Mouse (Mus musculus): ENCODE measurements at regions not wholly inside any gene's neighbourhood (a gene's known extent, or its start where the extent isn't known, plus 50 kb on each side); places are given as distances from the start of the nearest gene placed in this dataset.

DNA sequence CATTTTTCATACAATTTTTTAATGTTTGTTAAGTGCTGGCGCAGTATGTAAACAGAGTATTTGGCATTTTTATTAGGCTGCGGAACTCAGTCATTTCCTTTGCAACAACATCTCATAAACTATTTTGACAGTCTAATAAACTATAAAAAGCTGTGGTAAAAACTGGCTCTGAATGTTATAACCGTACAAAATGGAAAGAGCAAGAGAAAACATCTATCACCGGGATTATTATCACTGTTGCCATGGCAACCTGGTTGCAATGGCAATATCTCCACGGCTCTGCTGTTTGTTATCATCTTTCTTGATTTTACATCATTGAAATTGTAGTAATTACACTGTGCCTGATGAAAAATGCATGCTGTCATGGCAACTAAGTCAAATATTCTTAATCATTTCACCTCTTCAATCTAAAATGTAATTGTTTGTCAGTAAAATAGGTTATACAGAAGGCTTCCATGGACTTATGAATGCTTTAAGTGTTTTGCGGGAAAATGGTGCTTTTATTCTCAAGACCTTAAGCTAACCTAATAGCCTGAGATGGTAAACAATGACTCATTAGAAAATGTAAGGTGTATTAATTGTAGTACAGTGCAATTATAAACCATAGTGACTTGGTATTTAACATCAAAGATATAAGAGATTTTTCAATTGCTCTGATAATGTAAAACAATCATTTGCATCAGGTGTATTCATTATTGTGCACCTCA is 671.0 kb downstream of the Car8 start:
- H3K4me3 ChIP-seq (ENCODE audit: low read depth, low read length): no peak overlapping the region
- WGBS (ENCODE audit: insufficient replicate concordance): 67% methylated on average over 6 of the region's 6 CpGs
- ATAC-seq (replicated peaks; ENCODE audit: insufficient number of reproducible peaks, low FRiP score, low TSS enrichment): no peak
- no peak overlapping the region for H3K9ac ChIP-seq (ENCODE audit: low read depth, low read length)
- H3K4me2 ChIP-seq: no peak overlapping the region
- no peaks in the 10 kb centered on the region for H3K9me3 ChIP-seq (replicated peaks; ENCODE audit: control insufficient read depth, low read length)
- H3K4me1 ChIP-seq (ENCODE audit: control insufficient read depth, insufficient read depth, low read length): no peaks in the 10 kb centered on the region
- H3K36me3 ChIP-seq (ENCODE audit: control insufficient read depth, insufficient read depth, low read length): no peaks in the 10 kb centered on the region
- H3K27ac ChIP-seq (ENCODE audit: low read depth, low read length): no peak overlapping the region
- H3K27me3 ChIP-seq (ENCODE audit: control insufficient read depth, insufficient read depth, low read length): no peaks in the 10 kb centered on the region

DNA sequence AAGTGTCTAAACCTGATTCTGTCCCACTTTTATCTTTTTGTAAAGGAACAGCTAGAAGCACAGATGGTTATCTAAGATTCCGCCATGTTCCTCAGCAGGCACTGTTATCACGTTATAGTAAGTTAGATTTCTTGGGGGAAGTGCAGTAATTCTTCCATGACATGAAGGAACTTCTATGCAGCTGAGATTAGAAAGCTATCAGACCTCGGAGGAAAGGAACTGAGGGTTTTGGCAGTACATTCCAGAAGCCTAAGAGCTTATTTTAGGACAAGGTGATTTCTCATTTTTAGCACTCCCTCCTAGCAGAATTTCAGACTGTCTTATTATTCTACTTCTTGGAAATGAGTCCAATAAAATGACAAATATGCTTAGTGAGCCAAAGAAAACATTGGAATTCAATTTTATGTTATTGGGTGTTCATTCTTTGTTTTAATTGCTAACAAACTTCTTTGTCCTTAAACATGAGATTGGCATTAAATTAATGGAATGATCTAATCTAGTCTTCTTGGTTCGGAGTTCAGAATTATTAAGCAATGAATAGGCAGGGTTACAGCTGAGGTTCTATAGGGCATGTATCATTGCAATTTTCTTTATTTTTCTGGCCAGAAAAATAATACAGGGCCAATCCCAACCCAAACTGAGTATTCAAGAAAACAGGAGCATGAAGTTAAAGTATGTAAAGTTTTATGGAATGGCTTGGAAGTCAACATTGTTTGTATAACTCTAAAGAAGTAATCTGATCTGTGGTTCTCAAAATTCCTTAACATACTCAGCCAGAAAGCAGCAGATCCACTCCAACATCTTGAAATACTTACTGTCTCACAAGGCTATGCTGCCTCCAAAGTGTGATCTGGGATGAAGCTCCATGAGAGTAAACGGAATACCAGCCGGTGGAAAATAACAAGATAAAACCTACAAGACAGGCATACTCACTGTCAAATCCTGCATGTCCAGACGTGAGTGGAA is 678.7 kb downstream of the Car8 start:
- H3K4me3 ChIP-seq (ENCODE audit: low read depth, low read length): no peak overlapping the region
- no peak overlapping the region for H3K27ac ChIP-seq (ENCODE audit: low read depth, low read length)
- no peaks in the 10 kb centered on the region for H3K4me1 ChIP-seq (ENCODE audit: control insufficient read depth, insufficient read depth, low read length)
- no peak overlapping the region for H3K9ac ChIP-seq (ENCODE audit: low read depth, low read length)
- 49% methylated on average over 7 of the region's 7 CpGs for WGBS (ENCODE audit: insufficient replicate concordance)
- ATAC-seq (replicated peaks; ENCODE audit: insufficient number of reproducible peaks, low FRiP score, low TSS enrichment): no peak
- H3K4me2 ChIP-seq: no peak overlapping the region
- no peaks in the 10 kb centered on the region for H3K27me3 ChIP-seq (ENCODE audit: control insufficient read depth, insufficient read depth, low read length)
- no peaks in the 10 kb centered on the region for H3K9me3 ChIP-seq (replicated peaks; ENCODE audit: control insufficient read depth, low read length)
- no peaks in the 10 kb centered on the region for H3K36me3 ChIP-seq (ENCODE audit: control insufficient read depth, insufficient read depth, low read length)

DNA sequence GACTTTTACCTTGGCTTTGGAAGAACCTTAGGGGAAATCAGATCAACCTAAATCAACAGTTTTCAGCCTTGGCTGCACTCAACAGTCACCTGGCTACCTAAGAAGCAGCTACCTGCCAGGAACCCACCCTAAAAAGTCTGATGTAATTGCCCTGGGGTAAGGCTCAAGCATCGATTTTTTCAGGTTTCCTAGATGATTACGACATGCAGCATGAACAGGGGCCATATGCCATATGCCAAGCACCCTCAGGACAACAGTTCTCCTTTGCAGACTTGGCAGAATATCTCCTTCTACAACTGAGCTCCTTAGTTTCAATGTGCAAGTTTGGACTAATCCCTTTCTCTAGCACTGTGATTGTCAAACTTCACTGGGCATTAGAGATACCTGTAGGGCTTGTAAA is 680.1 kb downstream of the Car8 start:
- Histone ChIP-seq H3K4me3 (ENCODE audit: low read depth, low read length) (no peak overlapping the region), H3K27ac (ENCODE audit: low read depth, low read length) (no peak overlapping the region), H3K9ac (ENCODE audit: low read depth, low read length) (no peak overlapping the region), H3K4me2 (no peak overlapping the region), H3K4me1 (ENCODE audit: control insufficient read depth, insufficient read depth, low read length) (no peaks in the 10 kb centered on the region), H3K27me3 (ENCODE audit: control insufficient read depth, insufficient read depth, low read length) (no peaks in the 10 kb centered on the region), H3K9me3 (replicated peaks; ENCODE audit: control insufficient read depth, low read length) (no peaks in the 10 kb centered on the region), H3K36me3 (ENCODE audit: control insufficient read depth, insufficient read depth, low read length) (no peaks in the 10 kb centered on the region)
- WGBS (ENCODE audit: insufficient replicate concordance): 68% methylated on average over 2 of the region's 2 CpGs
- ATAC-seq (replicated peaks; ENCODE audit: insufficient number of reproducible peaks, low FRiP score, low TSS enrichment): no peak

DNA sequence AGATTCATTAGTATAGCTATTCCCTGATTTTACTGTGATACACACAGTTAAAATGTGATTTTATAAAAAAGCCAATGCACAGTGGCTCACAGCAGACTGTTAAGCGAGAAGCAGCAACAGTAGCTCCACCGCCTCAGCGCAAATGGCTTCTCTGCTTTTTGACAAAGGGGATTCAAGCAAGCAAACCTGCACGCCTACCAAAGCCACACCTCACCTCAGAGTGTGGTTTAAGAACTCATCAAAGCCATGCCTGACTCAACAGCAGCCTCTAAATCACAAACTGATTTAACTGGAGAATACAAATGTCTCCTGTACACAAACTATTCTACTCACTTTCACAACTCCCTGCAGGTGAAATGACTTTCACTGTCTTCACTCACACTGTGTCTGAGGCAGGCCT is 704.5 kb downstream of the Car8 start:
- Histone ChIP-seq H3K4me1 (ENCODE audit: control insufficient read depth, insufficient read depth, low read length) (no peaks in the 10 kb centered on the region), H3K27ac (ENCODE audit: low read depth, low read length) (no peak overlapping the region), H3K9ac (ENCODE audit: low read depth, low read length) (no peak overlapping the region), H3K9me3 (replicated peaks; ENCODE audit: control insufficient read depth, low read length) (no peaks in the 10 kb centered on the region), H3K36me3 (ENCODE audit: control insufficient read depth, insufficient read depth, low read length) (no peaks in the 10 kb centered on the region), H3K4me2 (no peak overlapping the region), H3K27me3 (ENCODE audit: control insufficient read depth, insufficient read depth, low read length) (no peaks in the 10 kb centered on the region), H3K4me3 (ENCODE audit: low read depth, low read length) (no peak overlapping the region)
- ATAC-seq (replicated peaks; ENCODE audit: insufficient number of reproducible peaks, low FRiP score, low TSS enrichment): no peak
- 89% methylated on average over 4 of the region's 4 CpGs for WGBS (ENCODE audit: insufficient replicate concordance)

DNA sequence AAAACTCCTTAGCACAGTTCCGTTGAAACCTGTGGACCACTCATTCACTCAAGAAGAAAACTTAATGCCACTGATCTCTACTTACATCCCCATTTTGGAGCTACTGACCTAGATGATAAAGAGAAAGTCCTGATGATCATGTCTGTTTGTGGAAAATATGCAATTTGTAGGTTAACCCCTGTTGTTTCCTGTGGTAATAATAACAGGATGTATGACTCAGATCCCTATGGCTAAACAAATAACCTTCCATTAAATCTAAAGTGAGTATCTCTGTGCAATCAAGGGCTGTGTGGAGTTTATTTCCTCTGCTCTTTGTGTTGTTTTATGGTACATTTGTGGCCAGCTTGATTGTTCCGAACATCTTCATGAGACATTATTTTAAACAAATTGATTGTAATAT is 711.1 kb downstream of the Car8 start:
- H3K4me1 ChIP-seq (ENCODE audit: control insufficient read depth, insufficient read depth, low read length): no peaks in the 10 kb centered on the region
- 78% methylated on average over 2 of the region's 2 CpGs for WGBS (ENCODE audit: insufficient replicate concordance)
- H3K27me3 ChIP-seq (ENCODE audit: control insufficient read depth, insufficient read depth, low read length): no peaks in the 10 kb centered on the region
- no peak overlapping the region for H3K27ac ChIP-seq (ENCODE audit: low read depth, low read length)
- no peak for ATAC-seq (replicated peaks; ENCODE audit: insufficient number of reproducible peaks, low FRiP score, low TSS enrichment)
- no peaks in the 10 kb centered on the region for H3K9me3 ChIP-seq (replicated peaks; ENCODE audit: control insufficient read depth, low read length)
- H3K36me3 ChIP-seq (ENCODE audit: control insufficient read depth, insufficient read depth, low read length): no peaks in the 10 kb centered on the region
- no peak overlapping the region for H3K9ac ChIP-seq (ENCODE audit: low read depth, low read length)
- H3K4me3 ChIP-seq (ENCODE audit: low read depth, low read length): no peak overlapping the region
- no peak overlapping the region for H3K4me2 ChIP-seq

DNA sequence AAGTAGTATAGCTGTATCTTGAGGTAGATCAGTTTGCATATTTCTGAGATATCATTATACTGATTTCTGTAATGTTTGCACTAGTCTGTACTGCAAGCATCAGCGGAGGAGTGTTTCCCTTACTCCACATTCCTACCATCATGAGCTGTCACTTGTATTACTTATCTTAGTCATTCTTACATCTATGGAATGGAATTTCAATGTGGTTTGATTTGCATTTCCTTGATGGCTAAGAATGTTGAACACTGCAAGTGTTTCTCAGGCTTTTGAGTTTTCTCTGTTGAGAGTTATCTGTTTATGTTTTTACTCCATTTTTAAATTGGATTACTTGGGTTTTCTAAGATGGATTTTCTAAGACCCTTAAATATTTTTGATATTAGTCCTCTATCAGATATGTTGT is 725.8 kb downstream of the Car8 start:
- H3K9me3 ChIP-seq (replicated peaks; ENCODE audit: control insufficient read depth, low read length): no peaks in the 10 kb centered on the region
- 58% methylated on average over 1 of the region's 1 CpGs for WGBS (ENCODE audit: insufficient replicate concordance)
- no peaks in the 10 kb centered on the region for H3K27me3 ChIP-seq (ENCODE audit: control insufficient read depth, insufficient read depth, low read length)
- H3K9ac ChIP-seq (ENCODE audit: low read depth, low read length): no peak overlapping the region
- H3K4me3 ChIP-seq (ENCODE audit: low read depth, low read length): no peak overlapping the region
- H3K4me1 ChIP-seq (ENCODE audit: control insufficient read depth, insufficient read depth, low read length): no peaks in the 10 kb centered on the region
- H3K27ac ChIP-seq (ENCODE audit: low read depth, low read length): no peak overlapping the region
- no peaks in the 10 kb centered on the region for H3K36me3 ChIP-seq (ENCODE audit: control insufficient read depth, insufficient read depth, low read length)
- ATAC-seq (replicated peaks; ENCODE audit: insufficient number of reproducible peaks, low FRiP score, low TSS enrichment): no peak
- no peak overlapping the region for H3K4me2 ChIP-seq

DNA sequence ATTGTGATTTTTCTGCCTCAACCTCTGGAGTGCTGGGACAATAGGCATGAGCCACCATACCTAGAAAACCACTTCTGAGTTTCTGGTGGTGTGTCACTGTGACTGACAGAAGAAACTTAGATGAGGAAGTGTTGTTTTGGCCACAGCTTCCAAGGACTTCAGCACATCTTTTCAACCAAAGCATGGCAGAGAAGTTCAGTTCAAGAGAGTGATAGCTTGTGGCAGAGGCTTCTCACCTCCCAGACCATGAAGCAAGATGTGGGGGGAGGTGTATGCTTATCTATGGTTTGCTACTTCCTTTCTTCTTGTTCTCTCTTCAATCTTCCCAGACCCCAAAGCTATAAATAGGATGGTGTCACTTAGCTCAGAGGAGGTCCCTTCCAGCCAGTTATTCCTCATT is 753.3 kb downstream of the Car8 start:
- Histone ChIP-seq H3K9ac (ENCODE audit: low read depth, low read length) (no peak overlapping the region), H3K4me2 (no peak overlapping the region), H3K4me1 (ENCODE audit: control insufficient read depth, insufficient read depth, low read length) (no peaks in the 10 kb centered on the region), H3K4me3 (ENCODE audit: low read depth, low read length) (no peak overlapping the region), H3K27ac (ENCODE audit: low read depth, low read length) (no peak overlapping the region), H3K36me3 (ENCODE audit: control insufficient read depth, insufficient read depth, low read length) (no peaks in the 10 kb centered on the region), H3K27me3 (ENCODE audit: control insufficient read depth, insufficient read depth, low read length) (no peaks in the 10 kb centered on the region), H3K9me3 (replicated peaks; ENCODE audit: control insufficient read depth, low read length) (no peaks in the 10 kb centered on the region)
- ATAC-seq (replicated peaks; ENCODE audit: insufficient number of reproducible peaks, low FRiP score, low TSS enrichment): no peak

DNA sequence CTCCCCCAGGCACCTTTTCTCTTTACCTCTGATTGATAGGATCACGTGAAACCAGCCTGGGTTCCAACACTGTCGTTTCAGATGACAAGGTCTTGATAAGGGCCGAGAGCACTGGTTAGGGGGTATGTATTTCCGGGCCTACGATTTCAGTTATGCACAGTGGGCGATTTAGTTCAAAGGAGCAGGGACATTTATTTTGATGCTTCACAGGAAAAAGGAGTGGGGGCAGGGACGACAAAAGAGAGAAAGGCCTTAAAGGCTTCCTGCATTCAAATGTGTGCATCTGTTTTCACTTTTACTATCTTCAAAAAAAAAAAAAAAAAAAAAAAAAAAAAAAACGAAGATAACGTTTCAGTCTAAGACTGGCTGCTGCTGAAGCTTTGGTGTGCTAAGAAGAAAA is 783.7 kb downstream of the Car8 start:
- H3K9ac ChIP-seq (ENCODE audit: low read depth, low read length): no peak overlapping the region
- ATAC-seq (replicated peaks; ENCODE audit: insufficient number of reproducible peaks, low FRiP score, low TSS enrichment): no peak; the same call in 1 of the 2 replicates
- WGBS (ENCODE audit: insufficient replicate concordance): 8% methylated on average over 9 of the region's 9 CpGs
- no peaks in the 10 kb centered on the region for H3K4me1 ChIP-seq (ENCODE audit: control insufficient read depth, insufficient read depth, low read length)
- peak overlapping the region; percentile 54 for H3K4me2 ChIP-seq
- no peaks in the 10 kb centered on the region for H3K9me3 ChIP-seq (replicated peaks; ENCODE audit: control insufficient read depth, low read length)
- no peak overlapping the region for H3K27ac ChIP-seq (ENCODE audit: low read depth, low read length)
- no peaks in the 10 kb centered on the region for H3K36me3 ChIP-seq (ENCODE audit: control insufficient read depth, insufficient read depth, low read length)
- H3K4me3 ChIP-seq (ENCODE audit: low read depth, low read length): 0 out of 2 replicates have a peak overlapping the region, but pooled peaks have one; percentile 3
- no peaks in the 10 kb centered on the region for H3K27me3 ChIP-seq (ENCODE audit: control insufficient read depth, insufficient read depth, low read length)

Data from heart, embryonic 11.5 days (tissue).